Mouse (Mus musculus) heart, embryonic 13.5 days (tissue): ENCODE results near the gene Myoz1. TPM values are rescaled to one million over a fixed set of nuclear protein-coding genes. Genes with fewer than 3 reads are reported as not detected.

Source experiments
- ATAC-seq: fragments of 200-750 bp; cut with Nextera tagmentation; 2 replicates; pipeline ENCODE4 v1.8.0; 2017; ENCODE audit warnings: moderate TSS enrichment; ENCODE audit not compliant: insufficient number of reproducible peaks, low FRiP score, low TSS enrichment; ENCODE audit errors: extremely low read depth
- H3K27ac ChIP-seq: fragments of 300-500 bp; sonication (generic); replicated peaks from 2 replicates; pipeline ENCODE4 v1.5.1; 2015; ENCODE audit warnings: moderate library complexity, mild to moderate bottlenecking, inconsistent platforms
- H3K27me3 ChIP-seq: fragments of 300-500 bp; sonication (generic); replicated peaks from 2 replicates; pipeline ENCODE4 v1.6.1; 2015; ENCODE audit warnings: mild to moderate bottlenecking, inconsistent platforms
- H3K36me3 ChIP-seq: fragments of 300-500 bp; sonication (generic); 2 replicates; pipeline ENCODE4 v1.6.1; 2015; ENCODE audit warnings: mild to moderate bottlenecking, inconsistent platforms
- H3K4me1 ChIP-seq: fragments of 300-500 bp; sonication (generic); 2 replicates; pipeline ENCODE4 v1.6.1; 2015; ENCODE audit warnings: inconsistent platforms
- H3K4me2 ChIP-seq: fragments of 300-500 bp; sonication (generic); 2 replicates; pipeline ENCODE4 v1.6.1; 2015; ENCODE audit warnings: inconsistent platforms, mild to moderate bottlenecking, moderate library complexity
- H3K4me3 ChIP-seq: fragments of 300-500 bp; sonication (generic); 2 replicates; pipeline ENCODE4 v1.5.1; 2015; ENCODE audit warnings: moderate library complexity, mild to moderate bottlenecking, inconsistent platforms
- H3K9ac ChIP-seq: fragments of 300-500 bp; sonication (generic); 2 replicates; pipeline ENCODE4 v1.6.1; 2015; ENCODE audit warnings: inconsistent platforms, mild to moderate bottlenecking, moderate library complexity
- H3K9me3 ChIP-seq: fragments of 300-500 bp; sonication (generic); 2 replicates; pipeline ENCODE4 v1.6.1; 2016; ENCODE audit warnings: inconsistent platforms
- WGBS: fragments of 180-500 bp; shearing (Covaris S2); methylation state at CpG from one replicate; pipeline ENCODE4 v1.1.7; 2015; ENCODE audit warnings: mixed read lengths; 5-methylcytosine and 5-hydroxymethylcytosine counted together
- polyA plus RNA-seq: library from polyadenylated mRNA; unstranded; fragments of >200 nt; fragmentation: Nextera tagmentation; extraction: Ambion mirVana; gene quantifications from 2 replicates; pipeline ENCODE4 v1.2.1, GENCODE M21; 2015

Myoz1 gene
- polyA plus RNA-seq, 1 experiment from 2014 or later: 14.3 TPM

- Histone ChIP-seq H3K9ac (no peak overlapping the region), H3K9me3 (no peaks in the 10 kb centered on the region), H3K4me1 (peaks cover 43% of the 10 kb centered on the region), H3K4me3 (no peak overlapping the region), H3K27ac (peak overlapping the region; percentile 74), H3K27me3 (no peaks in the 10 kb centered on the region), H3K4me2 (no peak overlapping the region), H3K36me3 (peaks cover 3% of the 10 kb centered on the region; the same call in 1 of the 2 replicates)
- 58% methylated on average over 9 of the region's 9 CpGs for WGBS
- no peak for ATAC-seq
These were observed 1.5 kb downstream of the Myoz1 start for GRCm38 (mm10) chr14:20654690-20655421.

- Histone ChIP-seq H3K4me1 (peaks cover 28% of the 10 kb centered on the region), H3K36me3 (no peaks in the 10 kb centered on the region), H3K9me3 (no peaks in the 10 kb centered on the region), H3K4me2 (no peak overlapping the region), H3K9ac (peak overlapping the region; percentile 45), H3K27ac (no peak overlapping the region), H3K4me3 (no peak overlapping the region), H3K27me3 (no peaks in the 10 kb centered on the region)
- ATAC-seq: no peak
- 34% methylated on average over 4 of the region's 4 CpGs for WGBS
These were observed 4.6 kb downstream of the Myoz1 start for GRCm38 (mm10) chr14:20651722-20652256.

GRCm38 (mm10) chr14:20651000-20651399, 5.3 kb downstream of the Myoz1 start:
- H3K4me2 ChIP-seq: no peak overlapping the region
- no peaks in the 10 kb centered on the region for H3K9me3 ChIP-seq
- ATAC-seq: no peak
- no peak overlapping the region for H3K27ac ChIP-seq
- WGBS: 74% methylated on average over 2 of the region's 2 CpGs
- no peaks in the 10 kb centered on the region for H3K36me3 ChIP-seq
- no peak overlapping the region for H3K4me3 ChIP-seq
- H3K9ac ChIP-seq: peak overlapping the region; percentile 45; the same call in 1 of the 2 replicates
- peaks cover 23% of the 10 kb centered on the region for H3K4me1 ChIP-seq
- H3K27me3 ChIP-seq: no peaks in the 10 kb centered on the region

GRCm38 (mm10) chr14:20646381-20646780, 10.0 kb downstream of the Myoz1 start:
- no peak for ATAC-seq
- Histone ChIP-seq H3K9me3 (no peaks in the 10 kb centered on the region), H3K4me3 (no peak overlapping the region), H3K9ac (no peak overlapping the region), H3K4me1 (peaks cover 13% of the 10 kb centered on the region), H3K36me3 (no peaks in the 10 kb centered on the region), H3K4me2 (no peak overlapping the region), H3K27me3 (no peaks in the 10 kb centered on the region), H3K27ac (0 out of 2 replicates have a peak overlapping the region, but pooled peaks have one; percentile 1)

GRCm38 (mm10) chr14:20645547-20645946, 10.8 kb downstream of the Myoz1 start:
- no peak overlapping the region for H3K9ac ChIP-seq
- H3K27me3 ChIP-seq: no peaks in the 10 kb centered on the region
- H3K4me2 ChIP-seq: no peak overlapping the region
- no peak overlapping the region for H3K4me3 ChIP-seq
- no peak overlapping the region for H3K27ac ChIP-seq
- WGBS: 38% methylated on average over 3 of the region's 3 CpGs
- peaks cover 13% of the 10 kb centered on the region for H3K4me1 ChIP-seq
- no peaks in the 10 kb centered on the region for H3K36me3 ChIP-seq
- ATAC-seq: no peak
- no peaks in the 10 kb centered on the region for H3K9me3 ChIP-seq

GRCm38 (mm10) chr14:20641438-20641875, 14.9 kb downstream of the Myoz1 start:
- Histone ChIP-seq H3K27me3 (no peaks in the 10 kb centered on the region), H3K9ac (peak overlapping the region; percentile 89), H3K4me1 (peaks cover 19% of the 10 kb centered on the region), H3K36me3 (no peaks in the 10 kb centered on the region), H3K4me2 (peak overlapping the region; percentile 92), H3K27ac (peak overlapping the region; percentile 93), H3K9me3 (no peaks in the 10 kb centered on the region), H3K4me3 (peak overlapping the region; percentile 91)
- ATAC-seq: no peak
- WGBS: 15% methylated on average over 10 of the region's 10 CpGs

GRCm38 (mm10) chr14:20640644-20641437, 15.5 kb downstream of the Myoz1 start, which contains the start of gene Usp54:
Gene Usp54 (minus strand): TSS chr14:20641063.
- Histone ChIP-seq H3K36me3 (no peaks in the 10 kb centered on the region), H3K4me2 (peak within 1 kb of the TSS; percentile 92), H3K4me3 (peak within 1 kb of the TSS; percentile 91), H3K9ac (peak within 1 kb of the TSS; percentile 89), H3K27me3 (no peaks in the 10 kb centered on the region), H3K4me1 (peaks cover 17% of the 10 kb centered on the region), H3K27ac (peak within 1 kb of the TSS; percentile 93), H3K9me3 (no peaks in the 10 kb centered on the region)
- peak; percentile 85 for ATAC-seq
- WGBS: under 1% methylated on average over 71 of the region's 73 CpGs

- H3K4me1 ChIP-seq: peaks cover 17% of the 10 kb centered on the region
- H3K9ac ChIP-seq: peak overlapping the region; percentile 89
- no peaks in the 10 kb centered on the region for H3K9me3 ChIP-seq
- ATAC-seq: peak; percentile 55; the same call in 1 of the 2 replicates
- H3K27ac ChIP-seq: peak overlapping the region; percentile 93
- 4% methylated on average over 16 of the region's 16 CpGs for WGBS
- peak overlapping the region; percentile 92 for H3K4me2 ChIP-seq
- H3K27me3 ChIP-seq: no peaks in the 10 kb centered on the region
- no peaks in the 10 kb centered on the region for H3K36me3 ChIP-seq
- peak overlapping the region; percentile 91 for H3K4me3 ChIP-seq
These were observed 16.3 kb downstream of the Myoz1 start for GRCm38 (mm10) chr14:20639918-20640619.

- H3K27ac ChIP-seq: no peak overlapping the region
- WGBS: 89% methylated on average over 6 of the region's 6 CpGs
- no peak overlapping the region for H3K4me3 ChIP-seq
- H3K9ac ChIP-seq: no peak overlapping the region
- H3K4me2 ChIP-seq: no peak overlapping the region
- no peaks in the 10 kb centered on the region for H3K9me3 ChIP-seq
- peaks cover 17% of the 10 kb centered on the region for H3K4me1 ChIP-seq
- H3K27me3 ChIP-seq: no peaks in the 10 kb centered on the region
- H3K36me3 ChIP-seq: no peaks in the 10 kb centered on the region
- ATAC-seq: no peak
These were observed 17.6 kb downstream of the Myoz1 start for GRCm38 (mm10) chr14:20638702-20639101.

GRCm38 (mm10) chr14:20637818-20638574, 18.3 kb downstream of the Myoz1 start:
- 71% methylated on average over 2 of the region's 2 CpGs for WGBS
- ATAC-seq: no peak
- Histone ChIP-seq H3K27ac (no peak overlapping the region), H3K9ac (no peak overlapping the region), H3K9me3 (no peaks in the 10 kb centered on the region), H3K4me3 (no peak overlapping the region), H3K4me1 (peaks cover 17% of the 10 kb centered on the region), H3K4me2 (no peak overlapping the region), H3K36me3 (no peaks in the 10 kb centered on the region), H3K27me3 (no peaks in the 10 kb centered on the region)
